Mouse (Mus musculus): ENCODE results near the gene Lyve1. TPM values are rescaled to one million over a fixed set of nuclear protein-coding genes. Genes with fewer than 3 reads are reported as not detected.

Lyve1 gene
- polyA plus RNA-seq, 1 experiment from 2014 or later, result 0.51 TPM

Small RNAs within 50 kb of the gene (microRNA-seq; reads per million reads assigned to microRNA genes)
- gene Gm47282, result not detected

Other genes starting within 250 kb of the Lyve1 start
- gene Sbf2, start 248.3 kb downstream of the Lyve1 start, polyA plus RNA-seq (2016; fragmentation: Nextera tagmentation; extraction: Ambion mirVana), result 31.0 and 32.3 TPM in 2 replicates
- gene Adm, start 235.6 kb downstream of the Lyve1 start, polyA plus RNA-seq (2016; fragmentation: Nextera tagmentation; extraction: Ambion mirVana), result 4.1 and 5.2 TPM in 2 replicates
- gene Ampd3, start 95.0 kb downstream of the Lyve1 start, polyA plus RNA-seq (2016; fragmentation: Nextera tagmentation; extraction: Ambion mirVana), result 1.2 and 1.5 TPM in 2 replicates
- 25.0 and 26.3 TPM in 2 replicates for gene Rnf141, start 18.8 kb downstream of the Lyve1 start, polyA plus RNA-seq (2016; fragmentation: Nextera tagmentation; extraction: Ambion mirVana)
- 0.87 and 1.2 TPM in 2 replicates for gene Mrvi1, start 119.2 kb upstream of the Lyve1 start, polyA plus RNA-seq (2016; fragmentation: Nextera tagmentation; extraction: Ambion mirVana)
- gene Ctr9, start 165.7 kb upstream of the Lyve1 start, polyA plus RNA-seq (2016; fragmentation: Nextera tagmentation; extraction: Ambion mirVana), result 76.3 and 82.6 TPM in 2 replicates
- 1,431 and 1,439 TPM in 2 replicates for gene Eif4g2, start 219.8 kb upstream of the Lyve1 start, polyA plus RNA-seq (2016; fragmentation: Nextera tagmentation; extraction: Ambion mirVana)